Mouse (Mus musculus) gastrocnemius, postnatal 10 days (tissue): ENCODE results near the gene Gabarapl2. TPM values are rescaled to one million over a fixed set of nuclear protein-coding genes. Genes with fewer than 3 reads are reported as not detected.
A peak's percentile ranks its signal among the peaks of the same experiment; 100 is the strongest.

Source experiments
- DNase-seq: peaks from one replicate; pipeline ENCODE4 v3.0.0; 2021; ENCODE audit warnings: mixed read lengths
- total RNA-seq, 2 experiments: library from RNA; stranded (reverse); gene quantifications; 2 replicates each; pipeline ENCODE4 v1.2.3; 2021

Gene Gabarapl2
- total RNA-seq, 2 experiments from 2014 or later, result 74.8 to 81.4 TPM

DNA sequence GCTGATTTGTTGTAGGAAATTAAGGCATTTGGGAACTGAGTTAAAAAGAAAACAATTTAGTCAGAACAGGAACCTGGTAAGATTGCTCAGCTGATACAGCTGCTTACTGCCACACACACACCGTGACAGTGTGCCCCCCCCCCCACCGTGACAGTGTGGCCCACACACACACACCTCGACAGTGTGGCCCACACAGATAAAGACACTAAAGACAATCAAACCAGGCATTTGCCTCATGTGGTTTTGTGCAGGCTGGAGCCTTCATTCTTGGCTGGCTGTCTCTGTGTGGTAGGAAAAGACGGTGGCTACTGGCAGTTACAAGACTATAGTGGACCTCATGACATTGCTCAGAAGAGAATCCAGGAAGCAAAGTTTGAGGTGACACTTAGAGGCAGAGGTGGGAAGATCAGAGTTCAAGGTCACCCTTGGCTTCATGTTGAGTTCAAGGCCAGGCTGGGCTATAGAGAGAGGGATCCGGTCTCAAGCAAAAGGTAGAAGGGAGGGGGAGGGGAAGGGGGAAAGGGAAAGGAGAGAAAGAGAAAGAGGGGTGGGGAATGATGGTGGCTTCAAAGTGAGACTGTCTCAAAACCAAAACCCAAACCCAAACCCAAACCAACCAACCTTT lies 26.9 kb downstream of the Gabarapl2 start:
- no peak for DNase-seq

DNA sequence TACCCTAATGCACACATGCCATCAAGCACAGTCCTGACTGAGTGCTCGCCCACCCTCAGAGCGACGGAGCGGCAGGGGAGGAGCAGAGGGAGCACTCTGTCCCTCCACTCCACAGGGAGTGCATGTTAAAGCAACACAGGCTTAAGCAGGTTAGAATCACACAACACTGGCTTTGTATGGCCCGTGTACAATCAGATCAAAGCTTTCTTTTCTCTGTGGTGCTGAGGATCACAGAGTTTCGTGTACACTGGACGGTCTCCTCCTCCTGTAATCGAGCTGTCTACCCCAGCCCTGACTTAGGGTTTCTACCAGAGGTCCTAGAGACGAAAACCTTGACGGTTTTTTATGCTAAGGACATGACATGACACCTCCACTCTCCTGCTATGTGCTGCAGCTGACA lies 28.0 kb downstream of the Gabarapl2 start:
- DNase-seq, result no peak

DNA sequence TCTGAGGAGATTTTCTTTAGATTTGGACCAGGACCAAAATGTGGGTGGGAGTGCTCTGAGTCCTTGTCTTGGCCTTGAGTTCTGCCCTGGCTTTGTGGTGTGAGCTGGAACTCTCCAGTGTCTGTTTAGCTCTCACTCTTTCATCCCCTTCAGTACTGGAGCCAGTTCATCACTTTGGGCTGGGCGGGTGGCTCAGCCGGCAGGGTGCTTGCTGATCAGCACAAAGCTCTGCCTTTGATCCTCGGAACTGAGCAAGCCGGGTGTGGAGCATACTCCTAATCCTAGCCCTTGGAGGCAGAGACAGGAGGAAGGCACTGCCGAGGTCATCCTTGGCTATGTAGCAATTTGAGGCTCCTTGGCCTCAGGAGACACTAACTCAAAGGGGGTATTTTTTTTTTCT lies 28.5 kb downstream of the Gabarapl2 start:
- no peak for DNase-seq

DNA sequence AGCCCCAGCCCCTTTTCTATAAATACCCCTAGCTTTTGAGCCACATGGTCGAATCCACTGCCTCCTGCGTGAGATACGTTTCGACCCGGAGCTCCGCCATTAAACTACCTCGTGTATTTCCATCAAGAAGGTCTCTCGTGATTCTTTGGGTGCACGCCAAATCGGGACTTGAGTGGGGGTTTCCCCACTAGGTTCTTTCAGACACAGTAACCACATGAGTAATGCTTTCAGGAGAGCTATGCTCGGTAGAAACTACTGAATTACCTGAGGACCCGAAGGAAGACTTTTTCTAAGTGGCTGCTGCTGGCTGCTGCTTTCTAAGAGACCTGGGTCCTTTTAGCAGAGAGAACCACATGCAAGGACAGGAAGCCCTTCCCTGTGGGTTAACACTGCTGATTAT lies 33.6 kb downstream of the Gabarapl2 start:
- DNase-seq, result no peak

DNA sequence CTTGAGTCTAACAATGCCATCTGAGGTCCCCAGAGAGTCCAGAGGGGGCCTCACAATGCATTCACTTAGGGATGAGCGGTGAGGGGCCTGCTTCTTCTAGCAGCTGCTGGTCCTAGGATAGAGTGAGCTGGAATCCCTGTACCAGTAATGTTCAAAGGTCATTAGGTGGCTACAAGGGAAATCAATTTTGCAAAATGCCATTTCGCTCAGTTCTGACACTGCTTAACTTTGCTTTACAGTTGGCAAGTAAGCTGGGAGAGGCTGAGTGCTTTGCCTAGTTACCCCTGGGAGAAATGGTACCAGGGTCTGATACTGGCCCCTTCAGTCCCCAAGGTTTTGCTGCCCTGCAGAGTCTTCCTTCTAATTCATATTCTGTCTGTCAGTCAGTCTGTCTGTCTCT lies 35.2 kb downstream of the Gabarapl2 start:
- no peak for DNase-seq

DNA sequence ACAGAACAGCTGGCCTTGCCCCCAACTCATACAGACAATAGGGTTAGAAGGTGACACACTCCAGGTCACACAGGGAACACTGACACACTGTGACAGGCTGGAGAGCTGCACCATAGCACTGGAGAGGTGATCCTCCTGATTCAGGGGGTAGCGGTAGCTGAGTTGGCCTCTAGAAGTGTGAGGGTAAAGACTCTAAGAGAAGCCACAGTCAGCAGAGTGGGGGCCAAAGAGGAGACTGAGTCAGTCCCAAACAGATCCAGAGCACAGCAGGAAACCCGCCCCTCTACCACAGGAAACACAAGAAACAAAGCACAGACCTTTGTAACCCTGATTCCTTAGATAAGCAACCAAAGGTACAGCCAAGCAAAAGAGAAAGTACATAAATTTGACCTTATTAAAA lies 35.8 kb downstream of the Gabarapl2 start:
- DNase-seq, result no peak

DNA sequence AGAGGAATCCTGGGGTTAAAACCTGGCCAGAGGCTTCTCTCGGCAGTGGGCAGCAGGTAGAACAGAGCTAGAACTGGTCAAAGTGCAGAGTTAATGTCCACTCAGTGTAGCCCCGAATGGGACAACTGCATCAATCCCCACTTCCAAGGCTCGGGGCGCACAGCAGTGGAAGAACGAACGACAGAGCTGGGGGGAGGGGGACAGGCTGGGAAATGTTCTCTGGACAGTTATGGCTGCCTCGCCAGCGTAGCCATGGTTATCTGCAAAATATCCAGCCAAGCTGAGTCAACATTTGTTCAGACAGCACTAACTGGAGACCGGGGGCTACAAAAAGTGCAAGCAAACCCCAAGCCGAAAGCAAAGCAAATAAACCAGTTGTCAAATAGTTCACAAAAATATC lies 37.6 kb downstream of the Gabarapl2 start:
- DNase-seq, result no peak

DNA sequence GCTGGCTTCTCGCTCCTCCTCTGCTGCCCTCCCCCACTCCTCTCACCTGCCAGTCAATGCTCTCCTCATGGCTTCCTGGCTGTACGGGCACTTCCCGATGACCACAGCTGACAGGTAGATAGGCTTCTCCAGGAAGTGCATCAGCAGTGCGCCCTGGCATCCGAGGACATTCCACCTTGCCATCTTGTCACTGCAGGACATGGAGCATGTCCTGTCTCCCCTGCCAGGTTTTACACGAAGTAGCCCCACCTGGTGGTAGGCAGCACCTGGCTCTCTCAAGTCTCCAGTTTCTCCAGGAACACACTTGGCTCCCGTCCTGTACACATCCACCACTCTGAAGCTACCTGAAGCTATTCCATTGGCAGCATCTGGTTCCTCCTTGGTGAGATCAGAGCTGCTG lies 41.6 kb downstream of the Gabarapl2 start:
- DNase-seq, result no peak

DNA sequence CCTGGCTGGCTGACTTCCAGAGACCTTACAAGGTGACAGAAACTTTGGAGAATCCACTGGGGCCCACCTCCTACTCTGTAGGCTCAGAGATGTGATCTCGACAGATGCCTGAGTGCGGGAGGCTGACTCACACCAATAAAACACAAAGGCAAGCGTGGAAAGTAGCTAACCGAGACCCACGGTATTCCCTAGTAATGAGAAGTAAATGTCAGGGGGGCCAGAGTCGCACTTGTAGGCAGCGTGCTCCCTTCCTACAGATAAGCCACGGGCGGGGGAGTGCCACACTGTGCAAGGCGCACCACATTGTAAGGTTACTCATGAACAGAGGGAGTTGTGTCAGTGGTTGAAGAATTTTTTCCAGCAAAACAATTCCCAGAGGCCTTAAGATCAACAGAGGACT lies 44.0 kb downstream of the Gabarapl2 start:
- DNase-seq, result no peak

DNA sequence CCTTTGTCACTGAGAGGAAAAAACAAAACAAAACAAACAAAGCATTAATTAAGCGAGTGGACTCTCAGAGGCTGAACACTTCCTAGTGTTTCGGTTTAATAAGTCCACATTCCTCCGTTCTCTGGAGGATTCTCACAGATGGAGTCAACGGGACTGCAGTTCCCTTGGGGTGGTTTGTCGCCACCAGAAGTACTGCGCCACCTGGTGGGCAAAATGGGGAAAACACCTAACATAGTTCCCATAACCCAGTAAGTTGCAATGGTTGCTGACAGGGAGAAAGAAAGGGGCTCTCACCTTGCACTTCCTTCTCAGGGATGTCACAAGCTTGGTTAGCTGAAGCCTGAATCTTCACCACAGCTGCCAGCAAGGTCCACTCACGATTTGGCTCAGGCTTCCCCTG lies 49.4 kb downstream of the Gabarapl2 start:
- DNase-seq, result peak; percentile 84

DNA sequence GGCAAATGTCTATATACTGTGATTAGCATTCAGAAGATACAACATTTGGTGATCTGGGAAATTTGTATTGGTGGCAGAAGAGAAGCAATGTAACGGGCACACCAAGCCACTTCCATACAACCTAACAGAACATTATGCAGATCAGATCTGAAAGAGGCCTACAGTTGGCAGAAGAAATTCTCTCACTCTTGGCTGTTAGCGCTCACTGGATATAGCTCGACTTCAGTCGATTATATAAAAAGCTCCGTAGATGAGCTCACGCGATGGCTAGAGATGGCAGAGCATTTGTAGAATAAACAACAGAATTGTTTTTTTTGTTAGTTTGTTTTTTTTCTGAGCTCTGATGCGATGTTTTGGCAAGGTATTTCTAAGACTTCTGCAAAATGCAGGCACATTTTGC lies 50.8 kb downstream of the Gabarapl2 start:
- no peak for DNase-seq

DNA sequence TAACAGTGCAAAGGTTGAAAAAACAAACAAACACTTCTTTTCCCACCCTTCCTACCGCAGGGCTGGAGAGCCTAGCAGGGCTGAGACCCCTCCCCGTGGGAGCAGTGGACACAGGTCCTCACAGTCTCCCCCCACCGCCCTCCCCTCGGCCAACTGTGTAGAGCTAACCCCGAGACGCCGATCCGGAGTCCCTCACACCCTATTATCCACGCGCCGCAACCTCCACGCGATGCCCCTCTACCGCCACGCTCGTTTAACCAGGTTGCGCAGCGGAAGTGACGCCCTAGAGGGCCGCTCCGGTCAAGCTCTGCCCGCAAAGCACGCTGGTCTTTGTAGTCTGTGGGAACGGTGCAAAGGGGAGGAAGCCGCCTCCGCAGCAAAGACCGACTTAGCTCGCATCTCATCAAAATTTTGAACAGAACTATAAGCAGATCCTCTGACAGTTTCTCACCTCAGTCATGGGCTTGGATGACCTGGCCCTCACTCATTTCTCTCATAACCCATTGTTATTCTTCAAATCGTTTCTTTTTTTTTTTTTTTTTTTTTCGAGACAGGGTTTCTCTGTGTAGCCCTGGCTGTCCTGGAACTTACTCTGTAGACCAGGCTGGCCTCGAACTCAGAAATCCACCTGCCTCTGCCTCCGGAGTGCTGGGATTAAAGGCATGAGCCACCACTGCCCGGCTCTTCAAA lies 51.7 kb downstream of the Gabarapl2 start, which contains the start of gene Adat1:
Gene Adat1, minus strand, starts transcription at position 290 of the 690 bp plus-strand sequence.
- peak; percentile 79 for DNase-seq

DNA sequence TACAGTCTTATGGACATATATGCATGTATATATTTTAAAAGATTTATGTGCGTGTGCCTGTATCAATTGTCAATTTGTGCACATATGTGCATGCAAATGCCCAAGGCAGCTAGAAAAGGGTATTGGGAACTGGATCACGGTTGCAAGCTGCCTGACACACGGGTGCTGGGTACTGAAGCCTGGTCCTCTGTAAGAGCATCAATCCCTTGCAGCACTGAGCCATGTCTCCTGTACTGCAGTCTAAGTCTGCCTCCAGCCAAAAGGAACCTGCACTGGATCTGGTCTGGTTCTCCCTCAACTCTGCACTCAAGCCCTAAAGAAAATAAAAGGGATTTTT lies 52.2 kb downstream of the Gabarapl2 start:
- DNase-seq, result no peak

Other genes with a start within 250 kb of the Gabarapl2 start
- gene Ctrb1, start 249.7 kb upstream of the Gabarapl2 start, total RNA-seq, result not detected
- gene Bcar1, start 196.9 kb upstream of the Gabarapl2 start, total RNA-seq, result 10 to 100 TPM; 22.3 to 27.1 TPM
- 10 to 100 TPM; 33.3 to 43.3 TPM for gene Cfdp1, start 86.4 kb upstream of the Gabarapl2 start, total RNA-seq
- 1 to 10 TPM; 1.8 to 2.3 TPM for gene Tmem170, start 64.0 kb upstream of the Gabarapl2 start, total RNA-seq
- 1 to 10 TPM; 2.8 to 3.3 TPM for gene Chst5, start 30.3 kb upstream of the Gabarapl2 start, total RNA-seq
- gene Tmem231, start 6.8 kb upstream of the Gabarapl2 start, total RNA-seq, result 1 to 10 TPM; 1.6 to 1.9 TPM
- 1 to 10 TPM; 1.4 to 2.1 TPM for gene Adat1, start 51.6 kb downstream of the Gabarapl2 start, total RNA-seq
- gene Kars, start 70.6 kb downstream of the Gabarapl2 start, total RNA-seq, result 100 to 1,000 TPM; 114 to 119 TPM
- 10 to 100 TPM; 11.3 to 13.5 TPM for gene Terf2ip, start 70.7 kb downstream of the Gabarapl2 start, total RNA-seq
- not detected for gene Gm6793, start 74.3 kb downstream of the Gabarapl2 start, total RNA-seq